Mouse (Mus musculus) small intestine, adult 2 months (tissue): ENCODE measurements around the gene Igsf11. TPM values are rescaled to one million over a fixed set of nuclear protein-coding genes. Genes with fewer than 3 reads are reported as not detected.

Experiments used
- H3K27ac ChIP-seq: fragments of 200-500 bp; 2 replicates; pipeline ENCODE4 v1.5.1; 2012; ENCODE audit warnings: low read depth, low read length, control low read depth, inconsistent platforms; ENCODE audit not compliant: insufficient read depth
- H3K27me3 ChIP-seq: fragments of 200-500 bp; 2 replicates; pipeline ENCODE4 v1.6.1; 2012; ENCODE audit warnings: mild to moderate bottlenecking, moderate library complexity, low read length, inconsistent platforms; ENCODE audit not compliant: control insufficient read depth, insufficient read depth
- H3K36me3 ChIP-seq: fragments of 200-500 bp; 2 replicates; pipeline ENCODE4 v1.6.1; 2012; ENCODE audit warnings: mild to moderate bottlenecking, low read length, control low read depth, inconsistent platforms; ENCODE audit not compliant: control insufficient read depth, insufficient read depth
- H3K4me1 ChIP-seq: fragments of 200-500 bp; 2 replicates; pipeline ENCODE4 v1.6.1; 2012; ENCODE audit warnings: low read length, inconsistent platforms, mixed read lengths; ENCODE audit not compliant: control insufficient read depth, insufficient read depth, insufficient read length
- H3K4me3 ChIP-seq: fragments of 200-500 bp; 2 replicates; pipeline ENCODE4 v1.5.1; 2012; ENCODE audit warnings: low read depth, mild to moderate bottlenecking, control low read depth, inconsistent platforms, low read length, moderate library complexity
- CTCF ChIP-seq: fragments of 200-500 bp; IDR thresholded peaks from 2 replicates; pipeline ENCODE4 v1.5.1; 2012; ENCODE audit warnings: low read depth, mild to moderate bottlenecking, control low read depth, inconsistent platforms, low read length, moderate library complexity, mixed read lengths; ENCODE audit not compliant: insufficient replicate concordance, insufficient read length; ENCODE audit errors: extremely low read depth
- POLR2A ChIP-seq: fragments of 200-500 bp; IDR thresholded peaks from 2 replicates; pipeline ENCODE4 v1.6.1; 2012; ENCODE audit warnings: low read depth, mild to moderate bottlenecking, control low read depth, inconsistent platforms, low read length, moderate library complexity
- WGBS: fragments of 180-500 bp; shearing (Covaris S2); methylation state at CpG from one replicate; pipeline ENCODE4 v1.1.7; 2018; 5-methylcytosine and 5-hydroxymethylcytosine counted together
- polyA plus RNA-seq: library from polyadenylated mRNA; depleted of rRNA; stranded (reverse); fragments of >200 nt; gene quantifications from 2 replicates; pipeline ENCODE4 v1.2.3, GENCODE M21; 2012

The Igsf11 gene
- polyA plus RNA-seq, 1 experiment: 0.41 TPM

DNA sequence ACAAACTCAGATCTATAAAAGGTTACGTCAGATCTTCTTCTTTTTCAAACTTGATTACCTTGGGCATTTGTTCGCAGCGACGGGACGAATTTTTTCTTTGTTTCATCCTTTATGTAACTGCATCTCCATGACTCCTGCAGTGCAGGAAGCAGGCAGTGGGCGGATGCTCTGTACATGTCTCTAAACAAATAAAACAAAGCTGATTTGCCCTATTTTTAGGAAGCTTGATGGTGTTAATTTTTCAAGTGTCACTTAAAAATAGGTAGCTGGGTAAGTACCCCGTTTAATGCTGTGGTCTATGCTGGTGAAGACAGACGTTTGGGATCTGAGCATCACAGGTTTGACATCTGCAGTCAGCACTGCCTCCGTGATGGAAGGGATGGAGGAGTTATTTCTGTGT lies 66.3 kb downstream of the Igsf11 start:
- Histone ChIP-seq H3K36me3 (no peaks in the 10 kb centered on the region), H3K4me3 (no peak overlapping the region), H3K27ac (no peak overlapping the region), H3K27me3 (no peaks in the 10 kb centered on the region), H3K4me1 (no peaks in the 10 kb centered on the region)
- TF ChIP-seq CTCF (no peak), POLR2A (no peak)
- WGBS: 73% methylated on average over 9 of the region's 9 CpGs

DNA sequence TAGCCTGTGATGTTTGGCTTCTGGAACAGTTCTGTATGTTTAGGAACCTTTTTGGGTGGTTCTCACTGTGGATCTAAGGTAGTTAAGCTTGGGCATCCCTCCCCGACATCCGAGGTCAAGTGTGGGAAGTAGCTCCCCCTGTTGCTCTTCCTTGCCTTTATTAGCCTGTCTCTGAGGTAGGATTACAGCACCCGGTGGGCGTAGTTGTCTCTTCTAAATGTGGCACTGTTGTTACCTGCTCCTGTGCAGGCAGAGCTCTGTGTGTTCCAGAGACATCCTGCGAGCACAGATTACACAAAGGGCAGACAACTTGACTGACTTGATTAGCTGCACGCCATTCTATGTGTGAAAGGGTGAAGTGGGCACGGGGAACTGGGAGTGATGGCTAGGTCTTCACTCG lies 68.1 kb downstream of the Igsf11 start:
- no peak for TF ChIP-seq CTCF
- no peak for TF ChIP-seq POLR2A
- Histone ChIP-seq H3K36me3 (no peaks in the 10 kb centered on the region), H3K27ac (no peak overlapping the region), H3K4me3 (no peak overlapping the region), H3K4me1 (no peaks in the 10 kb centered on the region), H3K27me3 (no peaks in the 10 kb centered on the region)
- 71% methylated on average over 8 of the region's 8 CpGs for WGBS

DNA sequence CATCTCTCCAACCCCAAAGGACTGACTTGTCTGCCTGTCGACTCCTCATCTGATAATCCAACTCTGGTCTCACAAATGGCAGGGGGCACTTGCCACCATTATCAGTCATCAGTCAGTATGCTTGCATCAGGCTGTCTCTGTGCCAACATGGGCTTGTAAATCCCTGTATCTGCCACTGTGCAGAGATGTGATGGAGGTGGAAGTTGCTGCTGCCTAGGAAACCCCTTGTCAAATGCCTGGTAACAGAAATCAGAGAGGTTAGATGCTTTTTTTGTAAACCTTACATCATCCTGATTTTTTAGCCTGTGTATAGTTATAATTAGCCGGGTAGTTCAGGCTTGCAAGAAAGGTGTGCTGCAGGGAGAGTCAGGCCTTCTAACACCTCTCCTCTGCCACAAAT lies 69.4 kb downstream of the Igsf11 start:
- 85% methylated on average over 2 of the region's 2 CpGs for WGBS
- TF ChIP-seq POLR2A (no peak), CTCF (no peak)
- Histone ChIP-seq H3K4me1 (no peaks in the 10 kb centered on the region), H3K36me3 (no peaks in the 10 kb centered on the region), H3K27me3 (no peaks in the 10 kb centered on the region), H3K27ac (no peak overlapping the region), H3K4me3 (no peak overlapping the region)

DNA sequence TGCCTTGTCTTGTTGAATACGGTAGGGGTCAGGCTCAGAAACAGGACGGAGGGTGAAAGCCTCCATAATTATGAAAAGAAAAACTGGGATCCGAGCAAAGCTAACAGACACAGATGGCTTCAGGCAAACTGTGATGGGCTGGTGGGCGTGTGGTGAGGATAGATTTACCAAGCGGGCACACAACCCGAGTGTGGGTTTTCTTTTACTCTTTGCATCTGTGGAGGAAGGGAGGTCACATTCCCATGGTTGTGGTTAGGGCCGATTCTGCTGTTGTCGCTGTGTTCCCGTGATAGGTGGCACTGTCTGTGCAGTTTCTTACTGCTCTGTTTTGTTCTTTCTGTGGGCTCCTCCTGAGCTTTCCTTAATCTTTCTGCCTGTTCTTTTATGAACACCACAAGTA lies 70.2 kb downstream of the Igsf11 start:
- no peak overlapping the region for H3K4me3 ChIP-seq
- no peaks in the 10 kb centered on the region for H3K4me1 ChIP-seq
- H3K27me3 ChIP-seq: no peaks in the 10 kb centered on the region
- no peak overlapping the region for H3K27ac ChIP-seq
- 70% methylated on average over 9 of the region's 9 CpGs for WGBS
- TF ChIP-seq POLR2A: no peak
- no peak for TF ChIP-seq CTCF
- H3K36me3 ChIP-seq: no peaks in the 10 kb centered on the region

DNA sequence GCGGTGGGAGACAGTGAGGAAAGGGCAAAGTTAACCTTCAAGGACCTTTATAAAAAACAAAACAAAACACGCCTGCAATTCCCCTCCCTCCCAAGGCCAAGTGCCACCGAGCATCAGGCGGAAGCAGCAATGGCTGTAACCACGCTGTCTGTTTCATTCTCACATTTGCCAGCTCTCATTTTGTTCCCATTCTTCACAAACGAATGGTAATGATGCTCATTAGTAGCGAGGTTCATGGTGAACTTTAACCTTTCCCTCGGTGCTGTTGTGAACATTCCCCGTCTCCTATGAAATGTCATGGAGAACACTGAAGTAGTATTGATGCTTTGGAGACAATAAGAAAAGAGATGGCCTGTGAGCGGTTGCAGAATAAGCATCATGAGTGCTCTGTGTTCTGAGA lies 74.6 kb downstream of the Igsf11 start:
- Histone ChIP-seq H3K36me3 (no peaks in the 10 kb centered on the region), H3K27me3 (no peaks in the 10 kb centered on the region), H3K27ac (no peak overlapping the region), H3K4me1 (no peaks in the 10 kb centered on the region), H3K4me3 (no peak overlapping the region)
- TF ChIP-seq POLR2A (no peak), CTCF (no peak)
- WGBS: 87% methylated on average over 10 of the region's 10 CpGs

DNA sequence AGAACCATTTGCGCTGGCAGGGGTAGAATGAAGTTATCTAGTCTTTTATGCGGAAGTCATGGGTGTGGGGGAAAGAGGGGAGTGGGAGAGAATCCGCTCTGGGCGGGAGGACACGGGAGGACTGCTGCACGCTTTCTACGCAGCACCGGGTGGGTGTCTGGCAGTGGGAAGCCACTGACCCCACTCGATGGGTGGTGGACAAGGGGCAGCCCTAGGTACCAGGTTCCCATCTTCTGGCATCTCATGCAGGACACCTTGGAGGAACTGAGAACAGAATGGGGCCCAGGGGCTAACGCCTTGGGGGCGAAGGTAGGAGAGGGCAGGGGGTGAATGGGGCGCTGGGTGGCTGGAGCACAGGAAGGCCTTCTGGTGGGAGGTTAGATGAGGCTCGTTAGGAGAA lies 83.7 kb downstream of the Igsf11 start:
- H3K27ac ChIP-seq: no peak overlapping the region
- H3K27me3 ChIP-seq: no peaks in the 10 kb centered on the region
- no peaks in the 10 kb centered on the region for H3K36me3 ChIP-seq
- 75% methylated on average over 13 of the region's 13 CpGs for WGBS
- TF ChIP-seq CTCF: no peak
- H3K4me1 ChIP-seq: no peaks in the 10 kb centered on the region
- H3K4me3 ChIP-seq: no peak overlapping the region

DNA sequence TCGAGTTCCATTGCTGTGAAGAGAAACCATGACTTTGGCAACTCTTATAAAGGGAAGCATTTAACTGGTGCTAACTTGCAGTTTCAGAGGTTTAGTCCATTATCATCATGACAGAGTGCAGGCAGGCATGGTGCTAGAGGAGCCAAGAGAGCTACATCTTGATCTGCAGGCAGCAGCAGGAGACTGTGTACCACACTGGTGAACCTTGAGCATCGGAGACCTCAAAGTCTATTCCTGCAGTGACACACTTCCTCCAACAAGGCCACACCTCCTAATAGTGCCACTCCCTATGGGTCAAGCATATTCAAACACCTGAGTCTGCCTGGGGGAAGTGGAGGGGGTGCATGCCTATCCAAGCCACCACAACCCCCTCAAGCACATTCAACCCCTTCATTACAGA lies 86.1 kb downstream of the Igsf11 start:
- Histone ChIP-seq H3K27me3 (no peaks in the 10 kb centered on the region), H3K27ac (no peak overlapping the region), H3K4me3 (no peak overlapping the region), H3K4me1 (no peaks in the 10 kb centered on the region), H3K36me3 (no peaks in the 10 kb centered on the region)
- no peak for TF ChIP-seq CTCF
- TF ChIP-seq POLR2A: no peak
- 79% methylated on average over 2 of the region's 2 CpGs for WGBS

DNA sequence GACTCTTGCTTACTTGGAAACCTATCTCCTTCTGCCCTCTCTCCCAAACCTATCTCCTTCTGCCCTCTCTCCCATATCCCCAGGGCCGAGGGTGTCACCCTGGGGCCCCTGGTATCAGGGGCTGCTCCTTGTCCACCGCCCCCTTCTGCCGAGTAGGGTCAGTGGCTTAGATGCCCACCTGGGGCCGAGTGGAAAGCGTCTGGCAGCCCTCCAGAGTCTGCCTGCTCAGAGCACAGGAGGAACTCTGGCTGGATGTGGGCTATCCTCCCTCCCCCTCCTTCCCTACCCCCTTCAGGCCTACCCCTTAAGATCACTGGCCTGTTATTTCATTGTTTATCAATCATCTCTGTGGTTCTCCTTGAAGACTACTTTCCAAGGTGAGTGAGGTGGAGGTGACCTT lies 88.1 kb downstream of the Igsf11 start:
- no peaks in the 10 kb centered on the region for H3K27me3 ChIP-seq
- H3K4me1 ChIP-seq: no peaks in the 10 kb centered on the region
- TF ChIP-seq CTCF (no peak), POLR2A (no peak)
- no peak overlapping the region for H3K4me3 ChIP-seq
- no peak overlapping the region for H3K27ac ChIP-seq
- H3K36me3 ChIP-seq: no peaks in the 10 kb centered on the region
- 68% methylated on average over 5 of the region's 5 CpGs for WGBS
